Mouse (Mus musculus): ENCODE data around the gene Srsf3.

- TF ChIP-seq CTCF (conservative IDR thresholded peaks at IDR 0.05; ENCODE audit: insufficient read depth, insufficient read length, low read depth, low read length) (no peak), POLR2A (IDR thresholded peaks at IDR 0.05; ENCODE audit: low read depth, low read length) (no peak)
These were observed 41.7 kb downstream of the Srsf3 start for GRCm38 (mm10) chr17:29074085-29074484.
